Mouse (Mus musculus): ENCODE measurements at regions not wholly inside any gene's neighbourhood (a gene's known extent, or its start where the extent isn't known, plus 50 kb on each side); places are given as distances from the start of the nearest gene placed in this dataset.

DNA sequence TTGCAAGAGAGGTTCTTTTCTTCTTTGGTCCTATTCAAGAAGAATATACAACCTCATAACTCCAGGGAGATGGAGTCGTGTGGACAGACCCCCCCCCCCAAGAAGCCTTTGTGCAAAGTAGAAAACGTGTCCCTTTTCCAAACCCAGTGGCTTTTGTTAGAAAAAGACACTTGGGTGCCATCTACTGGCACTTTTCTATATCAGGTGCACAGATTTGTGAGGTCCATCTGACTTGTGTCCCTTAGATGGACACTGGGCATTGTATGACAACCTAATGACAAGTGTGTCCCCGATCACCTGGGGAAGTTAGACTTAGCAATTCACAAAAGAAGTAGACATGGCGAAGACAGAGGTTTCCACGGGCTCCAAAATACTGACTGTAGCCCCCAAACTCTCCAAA, 361.1 kb upstream of the Jmjd1c start:
- no peak for TF ChIP-seq CTCF (IDR thresholded peaks at IDR 0.05; ENCODE audit: low read depth)
- no peak for TF ChIP-seq EP300 (IDR thresholded peaks at IDR 0.05; ENCODE audit: low read depth)

Data from liver, embryonic 14.5 days (tissue).